Mouse (Mus musculus): Measurements from ENCODE around the gene Tnnc2.
"Not testable (repeated sequence)": the region's sequence is repeated elsewhere in the genome, so short reads cannot be mapped to it uniquely, and the experiment has no call there.

Gene Tnnc2

GRCm38 (mm10) chr2:164803921-164804313 is 24.1 kb upstream of the Tnnc2 start:
- Histone ChIP-seq H3K27me3 (ENCODE audit: insufficient read depth, low read length) (no peaks in the 10 kb centered on the region), H3K36me3 (ENCODE audit: insufficient read depth, low read length) (peaks cover 57% of the 10 kb centered on the region), H3K9me3 (ENCODE audit: low read length) (no peaks in the 10 kb centered on the region), H3K4me3 (replicated peaks; ENCODE audit: low read length) (peak overlapping the region; percentile 93), H3K4me1 (replicated peaks; ENCODE audit: low read depth, low read length) (peaks cover 59% of the 10 kb centered on the region)
- TF ChIP-seq POU5F1 (IDR thresholded peaks at IDR 0.05; ENCODE audit: borderline replicate concordance, low read length): no peak
- TF ChIP-seq NANOG (IDR thresholded peaks at IDR 0.05; ENCODE audit: borderline replicate concordance, low read length): no peak
- no peak for TF ChIP-seq CTCF (conservative IDR thresholded peaks at IDR 0.05; ENCODE audit: low read length)

GRCm38 (mm10) chr2:164803201-164803920 is 23.6 kb upstream of the Tnnc2 start:
- Histone ChIP-seq H3K4me3 (replicated peaks; ENCODE audit: low read length) (peak overlapping the region; percentile 93), H3K27me3 (ENCODE audit: insufficient read depth, low read length) (no peaks in the 10 kb centered on the region), H3K36me3 (ENCODE audit: insufficient read depth, low read length) (peaks cover 56% of the 10 kb centered on the region), H3K4me1 (replicated peaks; ENCODE audit: low read depth, low read length) (peaks cover 56% of the 10 kb centered on the region), H3K9me3 (ENCODE audit: low read length) (no peaks in the 10 kb centered on the region)
- no peak for TF ChIP-seq NANOG (IDR thresholded peaks at IDR 0.05; ENCODE audit: borderline replicate concordance, low read length)
- no peak for TF ChIP-seq POU5F1 (IDR thresholded peaks at IDR 0.05; ENCODE audit: borderline replicate concordance, low read length)
- TF ChIP-seq CTCF (conservative IDR thresholded peaks at IDR 0.05; ENCODE audit: low read length): no peak

GRCm38 (mm10) chr2:164800252-164801004 is 20.7 kb upstream of the Tnnc2 start:
- no peak for TF ChIP-seq CTCF (conservative IDR thresholded peaks at IDR 0.05; ENCODE audit: low read length)
- no peak for TF ChIP-seq NANOG (IDR thresholded peaks at IDR 0.05; ENCODE audit: borderline replicate concordance, low read length)
- no peak for TF ChIP-seq POU5F1 (IDR thresholded peaks at IDR 0.05; ENCODE audit: borderline replicate concordance, low read length)
- no peaks in the 10 kb centered on the region for H3K9me3 ChIP-seq (ENCODE audit: low read length)
- peaks cover 48% of the 10 kb centered on the region for H3K4me1 ChIP-seq (replicated peaks; ENCODE audit: low read depth, low read length)
- no peak overlapping the region for H3K4me3 ChIP-seq (replicated peaks; ENCODE audit: low read length)
- H3K27me3 ChIP-seq (ENCODE audit: insufficient read depth, low read length): no peaks in the 10 kb centered on the region
- peaks cover 77% of the 10 kb centered on the region for H3K36me3 ChIP-seq (ENCODE audit: insufficient read depth, low read length)

GRCm38 (mm10) chr2:164798554-164798953 is 18.8 kb upstream of the Tnnc2 start:
- peak; percentile 38 for TF ChIP-seq CTCF (conservative IDR thresholded peaks at IDR 0.05; ENCODE audit: low read length)
- not testable (repeated sequence) for H3K4me3 ChIP-seq (replicated peaks; ENCODE audit: low read length); H3K9me3 ChIP-seq (ENCODE audit: low read length); H3K27me3 ChIP-seq (ENCODE audit: insufficient read depth, low read length)
- Histone ChIP-seq H3K36me3 (ENCODE audit: insufficient read depth, low read length) (peaks cover 94% of the 10 kb centered on the region), H3K4me1 (replicated peaks; ENCODE audit: low read depth, low read length) (peaks cover 60% of the 10 kb centered on the region)

GRCm38 (mm10) chr2:164795868-164796267 is 16.1 kb upstream of the Tnnc2 start:
- Histone ChIP-seq H3K4me1 (replicated peaks; ENCODE audit: low read depth, low read length) (peaks cover 72% of the 10 kb centered on the region), H3K27me3 (ENCODE audit: insufficient read depth, low read length) (no peaks in the 10 kb centered on the region), H3K4me3 (replicated peaks; ENCODE audit: low read length) (no peak overlapping the region), H3K9me3 (ENCODE audit: low read length) (no peaks in the 10 kb centered on the region), H3K36me3 (ENCODE audit: insufficient read depth, low read length) (peaks cover 97% of the 10 kb centered on the region)
- TF ChIP-seq NANOG (IDR thresholded peaks at IDR 0.05; ENCODE audit: borderline replicate concordance, low read length): no peak
- TF ChIP-seq POU5F1 (IDR thresholded peaks at IDR 0.05; ENCODE audit: borderline replicate concordance, low read length): no peak
- TF ChIP-seq CTCF (conservative IDR thresholded peaks at IDR 0.05; ENCODE audit: low read length): no peak

GRCm38 (mm10) chr2:164794293-164794692 is 14.5 kb upstream of the Tnnc2 start:
- Histone ChIP-seq H3K27me3 (ENCODE audit: insufficient read depth, low read length) (no peaks in the 10 kb centered on the region), H3K36me3 (ENCODE audit: insufficient read depth, low read length) (peaks cover 90% of the 10 kb centered on the region), H3K4me1 (replicated peaks; ENCODE audit: low read depth, low read length) (peaks cover 72% of the 10 kb centered on the region), H3K9me3 (ENCODE audit: low read length) (no peaks in the 10 kb centered on the region), H3K4me3 (replicated peaks; ENCODE audit: low read length) (no peak overlapping the region)
- peak; percentile 93 for TF ChIP-seq CTCF (conservative IDR thresholded peaks at IDR 0.05; ENCODE audit: low read length)
- no peak for TF ChIP-seq NANOG (IDR thresholded peaks at IDR 0.05; ENCODE audit: borderline replicate concordance, low read length)

- Histone ChIP-seq H3K4me1 (replicated peaks; ENCODE audit: low read depth, low read length) (peaks cover 75% of the 10 kb centered on the region), H3K27me3 (ENCODE audit: insufficient read depth, low read length) (no peaks in the 10 kb centered on the region), H3K9me3 (ENCODE audit: low read length) (no peaks in the 10 kb centered on the region), H3K4me3 (replicated peaks; ENCODE audit: low read length) (no peak overlapping the region), H3K36me3 (ENCODE audit: insufficient read depth, low read length) (peaks cover 89% of the 10 kb centered on the region)
- no peak for TF ChIP-seq POU5F1 (IDR thresholded peaks at IDR 0.05; ENCODE audit: borderline replicate concordance, low read length)
Observed at GRCm38 (mm10) chr2:164793772-164794171, 14.0 kb upstream of the Tnnc2 start.

GRCm38 (mm10) chr2:164793236-164793635 is 13.5 kb upstream of the Tnnc2 start:
- Histone ChIP-seq H3K4me1 (replicated peaks; ENCODE audit: low read depth, low read length) (peaks cover 80% of the 10 kb centered on the region), H3K27me3 (ENCODE audit: insufficient read depth, low read length) (no peaks in the 10 kb centered on the region), H3K36me3 (ENCODE audit: insufficient read depth, low read length) (peaks cover 88% of the 10 kb centered on the region), H3K4me3 (replicated peaks; ENCODE audit: low read length) (no peak overlapping the region; the same call in 1 of the 2 replicates), H3K9me3 (ENCODE audit: low read length) (no peaks in the 10 kb centered on the region)
- peak; percentile 96 for TF ChIP-seq CTCF (conservative IDR thresholded peaks at IDR 0.05; ENCODE audit: low read length)
- TF ChIP-seq POU5F1 (IDR thresholded peaks at IDR 0.05; ENCODE audit: borderline replicate concordance, low read length): no peak
- no peak for TF ChIP-seq NANOG (IDR thresholded peaks at IDR 0.05; ENCODE audit: borderline replicate concordance, low read length)
